Mouse (Mus musculus) ES-CJ7 (cell line): Measurements from ENCODE around the gene Klf14.

ENCODE experiments used
- DNase-seq: peaks from one replicate; pipeline ENCODE4 v3.0.0; 2011; ENCODE audit warnings: low read depth, low spot score

Gene Klf14

DNA sequence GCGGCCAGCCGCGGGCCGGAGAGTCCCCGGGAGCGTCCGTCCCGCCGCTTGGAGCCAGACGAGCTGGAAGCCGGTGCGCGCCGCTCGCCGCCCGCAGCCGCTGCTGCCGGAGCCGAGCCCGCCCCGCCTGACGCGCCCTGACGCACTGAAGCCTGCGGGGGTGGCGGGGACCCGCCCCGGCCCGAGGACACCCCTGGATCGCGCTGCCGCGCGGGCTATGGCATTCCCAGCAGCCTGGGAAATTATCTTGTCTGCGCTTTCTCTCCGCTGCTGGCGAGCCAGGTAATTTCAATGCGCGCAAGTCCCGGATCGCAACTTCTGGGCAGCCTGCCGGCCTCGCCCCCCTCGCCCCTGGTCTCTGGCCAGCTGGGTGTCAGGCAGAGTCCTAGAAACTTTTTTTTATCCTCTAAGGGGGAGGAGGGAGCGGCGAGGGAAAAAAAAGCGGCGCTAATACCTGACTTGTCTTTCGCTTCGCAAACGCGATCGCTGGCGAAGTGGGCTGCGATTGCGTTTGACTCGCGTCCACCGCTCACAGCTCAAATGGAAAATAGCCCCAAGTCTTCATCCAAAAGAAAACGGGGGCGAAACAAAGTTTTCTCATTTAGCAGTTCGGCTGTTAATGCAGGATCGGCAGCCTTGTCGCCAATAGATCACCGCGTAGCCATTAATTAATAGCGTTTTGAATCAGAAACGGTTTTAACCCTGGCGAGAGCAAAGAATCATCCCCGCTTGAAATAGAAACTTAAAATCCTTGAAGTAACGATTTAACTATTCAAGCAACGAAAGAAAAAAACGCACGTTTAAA, at the start of gene Klf14:
Gene Klf14 (minus strand): TSS at position 343 of the 805 bp plus-strand sequence.
- peak; percentile 59 for DNase-seq

DNA sequence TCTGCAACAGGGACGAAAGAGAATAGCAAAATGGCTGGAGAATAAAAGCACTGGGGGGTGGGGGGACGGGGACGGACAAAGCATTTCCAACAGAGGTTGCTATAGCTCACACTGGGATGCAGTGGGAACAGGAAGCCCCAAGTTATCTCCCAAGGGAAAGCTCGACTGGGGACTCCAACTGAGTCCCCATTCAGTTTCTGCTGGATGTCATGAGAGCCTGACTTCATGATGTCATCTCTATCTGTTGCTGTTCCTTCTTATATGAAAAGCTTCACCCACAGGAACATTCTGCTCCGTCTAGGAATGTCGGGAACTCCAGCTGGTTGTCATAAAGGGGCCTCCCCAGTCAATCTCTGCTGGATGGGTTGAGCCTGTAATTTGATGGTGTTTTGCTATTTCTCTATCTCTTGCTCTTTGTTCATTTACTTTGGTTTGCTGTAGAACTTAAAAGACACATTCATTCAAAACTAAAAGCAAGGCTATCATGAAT, 47.3 kb upstream of the Klf14 start:
- DNase-seq = no peak

DNA sequence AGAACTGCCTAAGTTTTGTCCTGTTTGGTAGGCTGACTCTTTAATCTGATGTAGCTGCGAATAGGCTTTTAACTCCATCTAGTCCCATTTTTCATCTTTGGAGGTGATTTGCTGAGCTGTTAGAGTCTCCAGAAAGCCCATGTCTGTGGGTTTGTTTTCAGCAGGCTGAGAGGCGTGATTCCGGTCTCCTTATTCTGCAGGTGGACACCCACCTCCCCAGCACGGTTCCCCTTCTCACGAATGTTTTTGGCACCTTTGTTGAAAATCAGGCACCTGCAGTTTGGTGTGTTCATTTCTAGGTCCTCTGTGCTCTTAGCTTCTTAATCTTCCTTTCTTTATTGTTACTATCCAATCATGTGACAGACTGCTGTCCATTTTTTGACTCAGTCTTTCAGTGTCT, 27.5 kb upstream of the Klf14 start:
- DNase-seq = no peak

DNA sequence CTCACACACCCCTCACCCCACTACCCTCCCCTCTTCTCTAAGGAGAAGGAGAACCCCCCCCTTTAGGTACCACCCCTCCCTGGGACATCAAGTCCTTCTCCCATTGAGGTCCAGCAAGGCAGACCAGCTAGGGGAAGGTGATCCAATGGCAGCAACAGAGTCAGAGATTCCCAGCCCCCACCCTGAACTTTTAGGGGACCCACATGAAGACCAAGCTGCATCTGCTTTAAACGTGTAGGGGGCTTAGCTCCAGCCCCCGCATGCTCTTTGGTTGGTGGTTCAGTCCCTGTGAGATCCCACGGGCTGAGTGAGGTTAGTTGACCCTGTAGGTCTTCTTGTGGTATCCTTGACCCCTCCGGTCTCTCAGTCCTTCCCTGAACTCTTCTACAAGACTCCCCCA, 24.1 kb upstream of the Klf14 start:
- no peak for DNase-seq

DNA sequence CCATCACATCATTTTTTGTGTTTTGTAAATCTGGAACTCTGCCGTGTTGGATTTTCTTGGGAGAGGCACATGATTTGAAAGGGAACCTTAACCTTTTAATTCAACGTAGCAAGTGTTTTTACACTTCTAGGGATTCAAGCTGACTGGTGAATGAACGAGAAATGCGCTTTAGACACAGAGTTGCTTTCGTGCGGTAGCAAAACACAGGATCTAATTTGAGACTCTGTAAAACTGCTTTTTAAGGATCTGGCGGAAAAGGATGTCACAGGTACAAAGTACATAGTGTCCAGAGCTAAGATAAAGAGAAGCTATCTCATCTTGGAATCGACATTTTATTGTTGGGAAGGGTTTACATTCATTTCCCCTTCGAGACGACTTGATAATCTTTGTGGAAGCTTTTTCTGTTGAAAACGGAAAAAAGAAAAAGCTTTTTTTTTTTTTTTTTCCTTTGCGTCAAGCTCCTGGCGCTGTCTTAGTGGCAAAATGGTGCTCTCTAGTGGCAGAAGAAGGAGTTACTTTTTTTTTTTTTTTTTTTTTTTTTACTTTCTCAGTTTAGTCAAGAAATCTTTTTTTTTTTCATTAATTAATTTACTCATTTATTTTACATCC, 23.6 kb upstream of the Klf14 start:
- DNase-seq = peak; percentile 16

DNA sequence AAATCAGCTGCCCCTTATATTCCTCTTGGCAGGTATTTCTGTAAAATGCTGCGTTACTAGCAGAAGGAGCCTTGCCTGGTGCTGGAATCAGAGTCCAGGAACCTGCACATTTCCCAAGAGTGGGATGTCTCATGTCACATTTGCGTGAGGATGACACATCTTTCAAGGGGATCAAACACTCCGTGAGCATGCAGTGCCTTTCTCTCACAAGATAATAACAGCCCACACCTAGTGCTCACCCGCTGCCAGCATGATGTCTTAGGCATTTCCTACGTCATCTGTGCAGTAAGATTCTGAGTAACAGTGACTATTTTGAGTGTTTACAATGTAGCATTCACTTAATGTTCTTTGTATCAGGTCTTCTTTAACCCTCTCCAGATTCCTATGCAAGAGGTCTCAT, 22.5 kb upstream of the Klf14 start:
- no peak for DNase-seq

DNA sequence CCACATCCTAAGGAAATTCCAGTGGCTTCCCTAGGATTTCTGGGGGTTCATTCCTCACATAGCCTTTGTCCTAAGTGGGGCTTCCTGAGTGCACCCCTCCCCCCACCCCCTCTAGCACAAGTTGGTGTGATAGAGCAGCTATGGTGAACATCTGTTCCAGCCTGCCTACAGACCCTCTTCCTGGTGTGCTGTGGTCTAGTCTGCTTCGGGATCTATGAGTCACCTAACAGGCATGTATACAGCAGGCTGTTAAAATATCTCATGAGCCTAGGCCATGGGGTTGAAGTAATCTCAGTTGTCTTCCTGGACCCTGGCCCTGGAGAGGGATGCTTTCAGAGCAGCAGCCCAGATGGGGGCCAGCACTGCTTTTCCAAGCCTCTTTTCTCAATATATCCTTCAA, 19.7 kb upstream of the Klf14 start:
- DNase-seq = no peak

DNA sequence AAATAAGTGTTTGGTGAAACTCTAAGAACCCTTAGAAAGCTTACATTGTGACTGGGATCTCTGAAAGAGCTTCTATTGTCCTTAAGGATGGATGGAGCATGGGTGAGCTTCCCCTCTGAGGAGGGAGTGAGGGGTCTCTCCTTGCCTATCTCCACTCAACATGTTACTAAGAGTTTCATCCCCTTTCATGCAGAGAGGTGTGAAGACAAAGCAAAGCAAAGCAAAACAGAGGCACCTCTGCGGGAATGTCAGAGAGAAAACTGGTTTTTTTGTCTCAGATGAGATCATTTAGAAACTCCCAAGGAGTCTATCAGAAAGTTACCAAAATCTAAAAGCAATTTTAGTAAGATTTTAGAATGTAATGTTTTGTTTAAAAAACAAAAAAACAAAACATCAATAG, 13.2 kb upstream of the Klf14 start:
- no peak for DNase-seq

DNA sequence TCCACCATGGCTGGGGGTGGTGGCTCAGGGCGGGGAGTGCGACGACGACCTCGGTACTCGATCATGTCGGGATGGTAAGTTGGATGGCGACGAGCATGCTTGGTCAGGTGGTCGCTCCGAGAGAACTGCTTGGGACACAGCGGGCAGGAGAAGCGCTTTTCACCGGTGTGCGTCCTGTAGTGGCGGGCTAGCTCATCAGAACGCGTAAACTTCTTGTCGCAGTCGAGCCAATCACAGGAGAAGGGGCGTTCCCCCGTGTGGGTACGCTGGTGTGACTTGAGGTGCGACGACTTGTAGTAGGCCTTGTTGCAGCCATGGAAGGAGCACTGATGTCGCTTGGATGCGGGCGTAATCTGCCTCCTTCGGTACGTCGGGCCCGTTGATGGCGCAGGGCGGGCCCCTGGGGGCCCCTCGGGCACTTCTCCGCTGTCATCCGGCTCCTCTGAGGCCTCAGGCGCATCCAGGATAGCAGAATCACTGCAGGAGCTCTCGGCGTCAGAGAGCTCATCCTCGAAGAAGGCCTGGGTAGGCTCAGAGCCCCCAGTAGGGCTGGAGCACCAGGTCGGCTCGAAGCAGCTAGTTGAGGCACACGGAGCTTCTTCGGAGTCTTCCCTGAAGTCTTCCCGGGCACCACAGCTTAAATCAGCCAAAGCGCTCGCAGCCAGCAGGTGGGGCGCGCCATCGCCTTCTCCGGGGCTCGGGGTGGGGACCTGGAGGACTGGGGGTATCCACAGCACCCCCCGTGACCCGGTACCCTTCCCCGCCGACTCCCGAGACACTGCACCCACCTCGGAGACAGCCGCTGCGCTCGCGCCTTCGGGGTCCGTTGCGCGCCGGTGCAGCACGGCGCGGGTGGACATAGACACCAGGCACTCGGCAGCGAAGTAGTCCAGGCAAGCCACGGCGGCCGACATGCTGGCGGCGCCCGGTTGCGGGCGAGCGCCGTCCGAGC, 818 bp downstream of the Klf14 start:
- peak; percentile 71 for DNase-seq

DNA sequence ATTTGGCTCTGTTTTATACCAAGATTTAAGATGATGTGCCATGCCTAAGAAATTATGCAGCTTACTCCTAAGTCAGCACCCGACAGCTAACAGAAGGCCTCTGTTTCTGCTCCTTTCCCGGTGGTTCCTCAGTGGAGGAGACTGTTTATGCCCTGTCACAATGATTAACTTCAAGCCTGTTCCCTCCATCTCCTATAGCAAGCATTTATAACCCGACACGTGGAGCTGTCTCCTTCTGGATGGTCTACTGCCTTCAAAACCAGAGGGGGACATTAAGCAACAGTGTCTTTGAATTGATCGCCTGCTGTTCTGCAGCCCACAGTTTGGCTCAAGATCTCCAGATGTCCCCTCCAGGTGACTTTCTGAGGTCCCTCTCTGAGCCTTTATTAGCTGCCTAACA, 19.6 kb downstream of the Klf14 start:
- DNase-seq = no peak

DNA sequence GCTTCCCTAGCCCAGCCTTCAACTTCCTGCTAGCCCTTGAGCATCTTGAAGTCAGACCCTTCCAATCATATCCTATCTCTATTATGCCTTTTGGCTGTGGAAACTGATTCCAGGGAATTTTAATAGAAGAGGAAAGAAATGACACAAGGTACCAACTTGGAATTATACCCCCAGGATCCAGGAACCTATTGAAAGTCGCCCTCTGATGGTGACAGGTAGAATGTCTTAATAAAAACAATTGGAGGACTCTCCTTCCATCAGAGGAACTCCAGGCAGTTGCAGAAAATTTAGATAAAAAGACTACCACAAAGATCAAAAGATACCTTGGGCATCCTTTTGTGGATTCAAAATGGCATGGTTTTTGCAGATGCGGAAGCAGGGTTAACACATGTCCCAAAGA, 36.1 kb downstream of the Klf14 start:
- peak; percentile 17 for DNase-seq

DNA sequence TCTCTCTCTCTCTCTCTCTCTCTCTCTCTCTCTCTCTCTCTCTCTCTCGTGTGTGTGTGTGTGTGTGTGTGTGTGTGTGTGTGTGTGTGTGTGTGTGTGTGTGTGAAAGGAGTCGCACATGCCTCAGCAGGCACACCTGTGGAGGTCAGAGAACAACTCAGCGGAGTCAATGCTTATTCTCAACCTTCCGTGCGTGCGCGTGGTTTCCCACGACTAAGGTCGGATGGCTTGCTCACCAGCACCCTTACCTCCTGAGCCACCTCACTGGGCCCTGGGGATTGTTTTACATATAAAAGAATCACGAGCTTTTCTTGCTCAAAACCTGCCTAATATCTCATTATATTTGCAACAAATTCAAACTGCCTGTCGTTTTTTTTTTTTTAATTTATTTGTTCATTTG, 37.1 kb downstream of the Klf14 start:
- no peak for DNase-seq

DNA sequence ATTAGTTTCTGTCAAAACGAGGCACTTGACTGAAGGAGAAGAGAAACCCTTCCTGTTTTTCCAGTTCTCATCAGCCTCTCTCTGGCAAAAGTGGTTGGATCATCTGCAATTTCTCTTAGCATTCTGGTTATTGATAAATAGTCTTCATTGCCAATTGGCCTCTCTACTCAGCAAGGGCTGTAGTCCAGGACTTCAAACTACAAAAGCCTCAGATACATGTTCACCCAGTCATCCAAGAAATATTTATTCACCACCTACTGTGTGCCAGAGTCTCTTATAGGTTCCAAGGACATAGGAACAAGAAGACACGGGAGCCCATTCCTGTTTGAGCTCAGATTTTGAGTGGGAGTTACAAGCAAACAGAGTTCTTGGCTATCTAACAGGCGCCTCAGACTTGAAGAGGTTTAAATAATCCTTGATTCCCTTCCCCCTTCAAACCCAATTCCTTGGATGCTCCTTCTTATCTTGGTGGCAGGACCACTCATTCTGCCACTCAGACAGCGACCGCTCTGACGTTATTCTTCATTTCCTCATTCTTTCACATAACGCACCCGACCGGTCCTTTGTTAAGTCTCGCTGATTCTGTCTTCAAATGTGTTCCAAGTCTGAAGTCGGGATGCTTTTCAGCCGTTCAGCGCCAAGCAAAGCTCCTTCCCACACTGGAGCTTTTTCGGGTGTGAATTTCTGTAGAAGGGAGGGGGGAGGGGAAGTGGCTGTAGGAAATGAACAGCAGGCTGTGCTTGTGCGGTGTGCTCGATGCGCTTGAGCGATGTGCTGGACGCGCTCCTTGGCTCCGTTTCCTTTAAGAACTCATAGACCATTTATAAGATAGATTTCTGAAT, 37.8 kb downstream of the Klf14 start:
- DNase-seq = peak; percentile 15

DNA sequence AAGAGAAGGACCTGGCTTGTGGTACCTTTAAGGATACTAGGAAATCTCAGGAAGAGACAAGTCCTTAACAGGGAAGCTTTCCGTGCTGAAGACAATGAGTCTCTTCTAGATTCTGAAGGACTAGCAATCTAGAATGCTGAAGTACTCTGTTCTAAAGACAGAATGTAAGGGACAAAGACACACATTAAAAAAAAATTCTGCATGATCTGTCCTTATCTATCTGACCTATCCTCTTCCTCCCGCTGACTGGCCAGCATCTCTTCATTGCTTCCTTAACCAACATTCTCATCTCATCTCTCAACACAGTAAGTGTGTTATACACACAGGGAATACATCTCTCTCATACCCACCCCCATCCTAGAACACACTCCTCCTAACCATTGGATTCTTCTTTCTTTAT, 43.4 kb downstream of the Klf14 start, which contains the start of gene Tsga13:
Gene Tsga13 (minus strand): TSS at position 101 of the 400 bp plus-strand sequence.
- DNase-seq = no peak

DNA sequence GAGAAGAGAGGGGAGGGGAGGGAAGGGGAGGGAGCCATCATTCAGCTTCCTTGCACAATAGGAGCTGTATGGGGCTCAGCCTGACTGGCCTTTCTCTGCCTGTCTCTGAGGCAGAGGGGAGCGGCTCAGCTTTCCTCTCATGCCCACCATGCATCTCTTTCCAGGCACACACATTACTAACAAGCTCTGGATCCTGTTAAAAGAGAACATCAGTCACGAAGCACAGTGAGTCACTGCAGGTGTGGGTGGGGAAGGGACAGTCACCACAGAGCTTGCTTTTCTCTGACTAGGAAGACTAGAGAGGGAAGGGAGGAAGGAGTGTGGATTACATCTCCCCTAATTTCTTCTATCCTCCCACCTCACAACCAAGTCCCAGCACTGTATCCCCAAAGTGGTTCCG, 50.9 kb downstream of the Klf14 start:
- DNase-seq = no peak
